Mouse (Mus musculus): ENCODE measurements at regions not wholly inside any gene's neighbourhood (a gene's known extent, or its start where the extent isn't known, plus 50 kb on each side); places are given as distances from the start of the nearest gene placed in this dataset.
A peak's percentile ranks its signal among the peaks of the same experiment; 100 is the strongest.
"Not testable (repeated sequence)": the region's sequence is repeated elsewhere in the genome, so short reads cannot be mapped to it uniquely, and the experiment has no call there.

DNA sequence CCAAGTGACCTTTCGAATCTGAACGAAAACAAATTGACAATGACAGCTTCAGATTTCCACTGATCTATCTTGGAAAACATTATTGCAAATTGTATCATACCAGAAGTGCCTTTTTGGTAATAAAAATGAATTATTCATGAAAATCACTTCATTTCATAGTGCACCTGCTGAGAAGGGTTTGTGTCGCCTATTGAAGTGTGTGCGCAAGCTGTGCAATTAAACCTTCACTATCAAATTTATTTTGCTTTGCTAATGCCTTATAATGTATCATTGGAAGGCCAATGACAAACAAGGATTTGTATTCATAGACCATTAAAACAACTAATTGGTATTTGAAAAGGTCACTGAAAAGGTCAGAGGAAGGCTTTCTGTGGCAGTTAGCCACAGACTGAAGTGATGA is 224.8 kb upstream of the Zfp960 start:
- no peak overlapping the region for H3K4me3 ChIP-seq (ENCODE audit: low read depth, low read length)
- 94% methylated on average over 4 of the region's 4 CpGs for WGBS
- no peak overlapping the region for H3K9ac ChIP-seq (ENCODE audit: low read depth, low read length)
- no peak overlapping the region for H3K4me2 ChIP-seq (replicated peaks; ENCODE audit: low read depth)
- H3K36me3 ChIP-seq (ENCODE audit: control insufficient read depth, insufficient read depth) = no peaks in the 10 kb centered on the region
- ATAC-seq = no peak
- H3K27me3 ChIP-seq (replicated peaks; ENCODE audit: control insufficient read depth, insufficient read depth, low read length) = no peaks in the 10 kb centered on the region
- no peaks in the 10 kb centered on the region for H3K4me1 ChIP-seq (replicated peaks; ENCODE audit: control insufficient read depth, insufficient read depth, low read length)
- TF ChIP-seq CTCF (IDR thresholded peaks at IDR 0.05; ENCODE audit: low read depth) = no peak
- H3K9me3 ChIP-seq (ENCODE audit: control insufficient read depth) = no peaks in the 10 kb centered on the region
- H3K27ac ChIP-seq (ENCODE audit: low read depth, low read length) = no peak overlapping the region

GRCm38 (mm10) chr17:16860771-16861170 is 203.1 kb upstream of the Zfp960 start:
- WGBS = 45% methylated on average over 1 of the region's 1 CpGs
- Histone ChIP-seq H3K4me3 (ENCODE audit: low read depth, low read length) (no peak overlapping the region), H3K9ac (ENCODE audit: low read depth, low read length) (no peak overlapping the region), H3K27me3 (replicated peaks; ENCODE audit: control insufficient read depth, insufficient read depth, low read length) (no peaks in the 10 kb centered on the region), H3K36me3 (ENCODE audit: control insufficient read depth, insufficient read depth) (no peaks in the 10 kb centered on the region), H3K27ac (ENCODE audit: low read depth, low read length) (no peak overlapping the region), H3K9me3 (ENCODE audit: control insufficient read depth) (no peaks in the 10 kb centered on the region), H3K4me2 (replicated peaks; ENCODE audit: low read depth) (no peak overlapping the region), H3K4me1 (replicated peaks; ENCODE audit: control insufficient read depth, insufficient read depth, low read length) (no peaks in the 10 kb centered on the region)
- no peak for ATAC-seq
- TF ChIP-seq CTCF (IDR thresholded peaks at IDR 0.05; ENCODE audit: low read depth) = no peak

DNA sequence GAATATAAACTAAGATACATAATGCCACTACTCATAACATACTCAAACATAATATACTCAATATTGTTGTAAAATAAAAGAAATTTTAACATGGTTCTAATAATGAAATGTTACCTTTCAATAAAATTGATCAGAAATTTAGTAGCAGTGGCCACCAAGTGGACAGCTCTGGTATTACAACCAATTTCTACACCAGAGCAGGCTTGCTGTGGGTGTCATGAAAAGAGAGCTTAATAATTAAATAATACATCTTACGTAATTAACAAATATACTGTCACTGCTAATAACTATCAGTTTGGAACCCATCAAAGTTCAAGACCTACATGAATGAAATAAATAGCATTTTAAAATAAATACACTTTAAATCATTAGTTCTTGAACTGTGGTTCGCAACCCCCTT is 163.1 kb upstream of the Zfp960 start:
- 61% methylated on average over 2 of the region's 2 CpGs for WGBS
- no peaks in the 10 kb centered on the region for H3K27me3 ChIP-seq (replicated peaks; ENCODE audit: control insufficient read depth, insufficient read depth, low read length)

DNA sequence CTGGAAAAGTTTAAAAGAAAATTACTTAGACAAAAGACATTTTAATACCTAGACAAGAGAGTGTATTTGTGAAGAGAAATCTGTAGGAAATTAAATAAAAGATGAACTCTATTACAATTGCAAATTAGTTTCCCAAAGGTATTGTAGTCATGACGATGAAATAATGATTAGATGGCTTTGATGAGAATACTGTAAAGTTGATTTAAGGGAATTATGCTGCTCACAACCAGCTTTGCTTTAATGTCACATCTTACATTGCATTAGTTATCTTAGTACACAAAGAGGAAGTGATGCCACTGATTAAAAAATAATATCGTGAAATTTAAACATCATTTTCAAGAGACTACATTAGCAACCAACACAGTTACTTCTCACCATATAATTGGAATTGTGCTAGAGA is 145.7 kb upstream of the Zfp960 start:
- H3K4me3 ChIP-seq (ENCODE audit: low read depth, low read length) = no peak overlapping the region
- no peak for ATAC-seq
- no peaks in the 10 kb centered on the region for H3K36me3 ChIP-seq (ENCODE audit: control insufficient read depth, insufficient read depth)
- no peak overlapping the region for H3K27ac ChIP-seq (ENCODE audit: low read depth, low read length)
- no peak overlapping the region for H3K9ac ChIP-seq (ENCODE audit: low read depth, low read length)
- H3K4me1 ChIP-seq (replicated peaks; ENCODE audit: control insufficient read depth, insufficient read depth, low read length) = no peaks in the 10 kb centered on the region
- H3K9me3 ChIP-seq (ENCODE audit: control insufficient read depth) = peaks cover 3% of the 10 kb centered on the region; the same call in 1 of the 2 replicates
- H3K27me3 ChIP-seq (replicated peaks; ENCODE audit: control insufficient read depth, insufficient read depth, low read length) = no peaks in the 10 kb centered on the region
- WGBS = 94% methylated on average over 2 of the region's 2 CpGs
- no peak for TF ChIP-seq CTCF (IDR thresholded peaks at IDR 0.05; ENCODE audit: low read depth)
- no peak overlapping the region for H3K4me2 ChIP-seq (replicated peaks; ENCODE audit: low read depth)

More for the DNA sequence above, 163.1 kb upstream of the Zfp960 start:
- H3K9ac ChIP-seq (ENCODE audit: low read depth, low read length) = no peak overlapping the region
- H3K4me2 ChIP-seq (replicated peaks; ENCODE audit: low read depth) = no peak overlapping the region
- H3K27ac ChIP-seq (ENCODE audit: low read depth, low read length) = no peak overlapping the region
- no peaks in the 10 kb centered on the region for H3K36me3 ChIP-seq (ENCODE audit: control insufficient read depth, insufficient read depth)
- H3K9me3 ChIP-seq (ENCODE audit: control insufficient read depth) = peaks cover 7% of the 10 kb centered on the region; the same call in 1 of the 2 replicates
- no peak for ATAC-seq
- H3K4me1 ChIP-seq (replicated peaks; ENCODE audit: control insufficient read depth, insufficient read depth, low read length) = no peaks in the 10 kb centered on the region
- TF ChIP-seq CTCF (IDR thresholded peaks at IDR 0.05; ENCODE audit: low read depth) = peak; percentile 66
- H3K4me3 ChIP-seq (ENCODE audit: low read depth, low read length) = no peak overlapping the region

GRCm38 (mm10) chr17:16926200-16926599 is 137.7 kb upstream of the Zfp960 start:
- ATAC-seq = no peak
- H3K9me3 ChIP-seq (ENCODE audit: control insufficient read depth) = no peaks in the 10 kb centered on the region
- no peak overlapping the region for H3K9ac ChIP-seq (ENCODE audit: low read depth, low read length)
- H3K4me1 ChIP-seq (replicated peaks; ENCODE audit: control insufficient read depth, insufficient read depth, low read length) = no peaks in the 10 kb centered on the region
- peak; percentile 55 for TF ChIP-seq CTCF (IDR thresholded peaks at IDR 0.05; ENCODE audit: low read depth)
- no peak overlapping the region for H3K4me2 ChIP-seq (replicated peaks; ENCODE audit: low read depth)
- no peaks in the 10 kb centered on the region for H3K27me3 ChIP-seq (replicated peaks; ENCODE audit: control insufficient read depth, insufficient read depth, low read length)
- H3K4me3 ChIP-seq (ENCODE audit: low read depth, low read length) = no peak overlapping the region
- H3K36me3 ChIP-seq (ENCODE audit: control insufficient read depth, insufficient read depth) = no peaks in the 10 kb centered on the region
- H3K27ac ChIP-seq (ENCODE audit: low read depth, low read length) = no peak overlapping the region

DNA sequence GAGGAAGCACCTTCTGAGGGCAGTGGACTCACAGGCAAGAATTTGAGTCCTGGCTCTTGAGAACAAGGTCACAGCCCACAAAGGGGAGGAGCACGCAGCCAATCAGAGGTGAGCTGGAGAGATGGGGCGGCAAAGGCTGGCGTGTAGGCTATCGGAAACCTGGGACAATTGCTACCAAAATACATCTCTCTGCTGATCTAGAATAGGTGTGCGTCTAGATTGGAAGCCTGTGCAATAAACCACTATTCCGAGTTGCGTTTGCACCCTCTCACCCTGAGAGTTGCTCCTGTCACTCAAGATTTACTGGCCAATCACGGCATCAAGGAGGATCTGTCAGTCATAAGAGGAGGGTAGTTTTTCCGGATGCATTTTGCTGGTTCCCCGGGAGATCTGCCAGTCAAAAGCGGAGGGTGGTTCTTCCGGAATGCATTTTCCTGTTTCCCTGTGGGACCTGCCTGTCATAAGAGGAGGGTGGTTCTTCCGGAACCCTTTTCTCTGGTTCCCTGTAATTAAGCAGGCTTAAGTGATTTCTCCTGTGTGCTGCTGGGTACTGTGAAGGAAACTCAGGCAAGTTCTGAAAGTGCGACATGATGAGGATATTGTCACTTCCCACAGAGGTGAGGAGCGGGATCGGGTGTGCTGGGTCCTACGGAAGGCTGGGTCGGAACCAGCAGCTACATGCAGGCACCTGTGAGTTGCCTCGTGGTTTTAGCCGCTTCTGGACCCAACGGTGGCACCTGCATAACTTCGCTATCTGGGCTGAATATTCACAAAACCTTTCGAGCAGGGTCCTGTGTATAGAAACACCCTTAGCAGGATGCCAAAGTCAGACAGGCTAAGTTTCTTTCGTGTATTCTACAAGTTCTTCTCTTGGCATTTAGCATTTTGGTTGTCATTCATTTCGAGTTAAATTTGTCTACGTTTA is 112.6 kb upstream of the Zfp960 start:
- Histone ChIP-seq H3K9ac (ENCODE audit: low read depth, low read length) (peak overlapping the region; percentile 34; the same call in 1 of the 2 replicates), H3K4me2 (replicated peaks; ENCODE audit: low read depth) (peak overlapping the region; percentile 48), H3K4me3 (ENCODE audit: low read depth, low read length) (peak overlapping the region; percentile 50)
- not testable (repeated sequence) for H3K27me3 ChIP-seq (replicated peaks; ENCODE audit: control insufficient read depth, insufficient read depth, low read length); H3K9me3 ChIP-seq (ENCODE audit: control insufficient read depth); H3K27ac ChIP-seq (ENCODE audit: low read depth, low read length); H3K4me1 ChIP-seq (replicated peaks; ENCODE audit: control insufficient read depth, insufficient read depth, low read length); H3K36me3 ChIP-seq (ENCODE audit: control insufficient read depth, insufficient read depth)
- peak; percentile 21; the same call in 1 of the 2 replicates for TF ChIP-seq CTCF (IDR thresholded peaks at IDR 0.05; ENCODE audit: low read depth)
- 2% methylated on average over 22 of the region's 26 CpGs for WGBS
- ATAC-seq = peak; percentile 100

DNA sequence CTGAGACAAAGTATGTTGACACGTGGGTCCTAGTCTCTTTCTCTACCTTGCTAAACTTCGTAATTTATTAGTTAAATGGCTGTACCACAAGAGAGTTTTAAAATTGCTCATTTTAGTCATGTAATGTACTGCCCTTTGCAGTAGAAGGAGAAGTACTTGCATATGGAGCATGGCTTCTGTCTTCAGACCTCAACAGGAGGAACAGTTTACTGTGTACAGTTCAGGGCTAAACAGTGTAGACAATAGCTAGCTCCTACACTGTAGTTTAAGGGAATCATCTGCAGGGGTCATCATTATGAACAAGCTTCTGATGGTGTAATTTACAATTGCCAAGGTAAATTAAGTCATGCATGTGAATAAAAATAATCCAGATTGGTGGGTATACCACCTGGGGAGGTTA is 111.8 kb upstream of the Zfp960 start:
- H3K4me1 ChIP-seq (replicated peaks; ENCODE audit: control insufficient read depth, insufficient read depth, low read length); H3K27me3 ChIP-seq (replicated peaks; ENCODE audit: control insufficient read depth, insufficient read depth, low read length); H3K4me3 ChIP-seq (ENCODE audit: low read depth, low read length); ATAC-seq; H3K27ac ChIP-seq (ENCODE audit: low read depth, low read length); H3K9ac ChIP-seq (ENCODE audit: low read depth, low read length); H3K9me3 ChIP-seq (ENCODE audit: control insufficient read depth); H3K36me3 ChIP-seq (ENCODE audit: control insufficient read depth, insufficient read depth): not testable (repeated sequence)
- H3K4me2 ChIP-seq (replicated peaks; ENCODE audit: low read depth) = peak overlapping the region; percentile 48; the same call in 1 of the 2 replicates
- WGBS = 18% methylated on average over 2 of the region's 2 CpGs

DNA sequence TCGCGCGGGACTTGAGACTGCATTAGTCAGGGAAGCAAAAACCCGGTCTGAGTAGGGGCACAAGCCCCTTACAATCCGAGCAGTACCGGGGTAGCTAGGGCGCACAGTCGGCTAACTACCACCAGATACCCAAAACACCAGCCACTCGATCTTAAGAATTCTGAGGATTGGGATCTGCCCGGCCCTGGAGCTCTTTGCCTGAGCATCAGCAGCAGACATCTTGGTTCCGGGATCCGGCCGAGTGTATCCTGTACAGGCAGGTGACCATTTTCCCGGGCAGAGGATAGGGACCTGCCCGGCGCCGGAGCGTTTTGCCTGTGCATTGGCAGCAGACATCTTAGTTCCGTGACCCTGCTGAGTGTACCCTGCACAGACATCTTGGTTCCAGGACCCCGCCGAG is 66.7 kb upstream of the Zfp960 start:
- H3K27me3 ChIP-seq (replicated peaks; ENCODE audit: control insufficient read depth, insufficient read depth, low read length); H3K9me3 ChIP-seq (ENCODE audit: control insufficient read depth); H3K9ac ChIP-seq (ENCODE audit: low read depth, low read length); H3K36me3 ChIP-seq (ENCODE audit: control insufficient read depth, insufficient read depth); ATAC-seq; H3K4me1 ChIP-seq (replicated peaks; ENCODE audit: control insufficient read depth, insufficient read depth, low read length); H3K4me3 ChIP-seq (ENCODE audit: low read depth, low read length); H3K27ac ChIP-seq (ENCODE audit: low read depth, low read length); H3K4me2 ChIP-seq (replicated peaks; ENCODE audit: low read depth): not testable (repeated sequence)
- 86% methylated on average over 21 of the region's 21 CpGs for WGBS

GRCm38 (mm10) chr17:17004632-17005265 is 59.2 kb upstream of the Zfp960 start:
- H3K9me3 ChIP-seq (ENCODE audit: control insufficient read depth); H3K36me3 ChIP-seq (ENCODE audit: control insufficient read depth, insufficient read depth); H3K27me3 ChIP-seq (replicated peaks; ENCODE audit: control insufficient read depth, insufficient read depth, low read length); H3K4me1 ChIP-seq (replicated peaks; ENCODE audit: control insufficient read depth, insufficient read depth, low read length): not testable (repeated sequence)
- H3K9ac ChIP-seq (ENCODE audit: low read depth, low read length) = peak overlapping the region; percentile 45; the same call in 1 of the 2 replicates
- 2% methylated on average over 16 of the region's 16 CpGs for WGBS
- peak; percentile 100 for ATAC-seq
- peak overlapping the region; percentile 41; the same call in 1 of the 2 replicates for H3K27ac ChIP-seq (ENCODE audit: low read depth, low read length)
- peak overlapping the region; percentile 59 for H3K4me2 ChIP-seq (replicated peaks; ENCODE audit: low read depth)
- H3K4me3 ChIP-seq (ENCODE audit: low read depth, low read length) = peak overlapping the region; percentile 53

Data from intestine, postnatal 0 days (tissue).